Mouse (Mus musculus): ENCODE data around the gene Sytl3.
"Not testable (repeated sequence)": the region's sequence is repeated elsewhere in the genome, so short reads cannot be mapped to it uniquely, and the experiment has no call there.

- not testable (repeated sequence) for TF ChIP-seq GATA1, TAL1 (IDR thresholded peaks at IDR 0.05; ENCODE audit: low read length)
Measured at GRCm38 (mm10) chr17:6708194-6708593, 49.3 kb downstream of the Sytl3 start.

Data from erythroblast, embryonic 14.5 days (primary cell).